30 mouse cellular contexts compared by ENCODE assay signal in the genomic region with DNA sequence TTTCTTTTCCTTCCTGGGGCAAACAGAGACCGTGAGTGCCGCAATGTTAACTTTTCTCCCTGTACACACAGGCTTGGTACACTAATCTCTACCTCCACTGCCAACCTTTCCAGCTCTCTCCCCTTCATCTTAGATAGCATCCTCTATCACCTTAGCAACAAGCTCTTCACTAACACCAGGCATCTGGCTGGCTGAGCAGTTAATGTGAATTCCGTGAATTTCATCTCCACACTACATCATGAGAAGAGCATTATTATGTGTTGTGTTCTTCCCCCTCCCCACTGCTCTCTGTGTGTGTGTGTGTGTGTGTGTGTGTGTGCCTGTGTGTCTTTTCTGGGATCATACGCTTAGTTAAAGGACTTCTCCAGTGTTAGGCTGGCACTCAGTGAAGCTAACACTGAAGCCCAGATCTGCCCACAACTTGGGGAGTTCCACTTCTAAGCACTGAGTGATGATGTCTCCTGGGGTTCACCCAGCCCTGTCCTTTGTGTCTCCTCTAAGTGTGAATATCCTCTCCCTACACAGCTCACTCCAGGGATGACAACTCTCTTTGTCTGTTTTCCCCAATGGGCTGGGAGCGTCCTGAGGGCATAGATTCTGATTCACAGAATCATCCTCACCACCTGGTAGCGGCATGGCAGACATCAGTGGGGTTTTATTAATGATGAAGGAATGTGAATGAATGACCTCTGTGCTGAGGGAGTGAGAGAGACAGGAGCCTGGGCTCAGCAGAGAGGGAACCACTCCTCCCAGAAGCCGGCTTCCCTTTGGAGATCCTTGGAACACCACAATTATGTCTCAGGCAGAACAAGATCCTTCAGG.
DNase-seq lines count a peak whose midpoint lies in the region; ATAC-seq and TF ChIP-seq lines count a peak whose summit lies in the region.
"Had no signal": no experiment of that assay in that cellular context is flagged by ENCODE, and none has a peak within 500 bp of the region (broad histone marks: within the 10 kb centered on the region; RNA-seq: fewer than 3 reads in every experiment).

No protein-coding gene starts in this region.

- no peak overlapping the region for H3K27ac ChIP-seq in hindbrain, embryonic 14.5 days
- H3K27ac ChIP-seq in hindbrain, embryonic 11.5 days (ENCODE audit: low read depth, low read length) = no peak overlapping the region
- H3K27ac ChIP-seq in midbrain, embryonic 16.5 days (ENCODE audit: low read length) = no peak overlapping the region
- H3K27ac ChIP-seq in midbrain, embryonic 10.5 days (replicated peaks) = no peak overlapping the region
- H3K27ac ChIP-seq in midbrain, postnatal 0 days (ENCODE audit: low read depth, low read length) = no peak overlapping the region
- H3K27ac ChIP-seq: embryonic facial prominence, embryonic 13.5 days; gastrocnemius, adult 2 months; heart, embryonic 15.5 days; layer of hippocampus, adult 2 months; limb, embryonic 12.5 days; macrophage; midbrain, embryonic 12.5 days had no signal

- H3K4me2 ChIP-seq in hindbrain, embryonic 14.5 days (replicated peaks) = no peak overlapping the region
- no peak overlapping the region for H3K4me2 ChIP-seq in hindbrain, embryonic 11.5 days (replicated peaks; ENCODE audit: low read depth, low read length)
- no peak overlapping the region for H3K4me2 ChIP-seq in midbrain, embryonic 16.5 days (ENCODE audit: low read length)
- no peak overlapping the region for H3K4me2 ChIP-seq in midbrain, postnatal 0 days (ENCODE audit: low read depth, low read length, poor library complexity, severe bottlenecking)
- H3K4me2 ChIP-seq: embryonic facial prominence, embryonic 13.5 days; heart, embryonic 15.5 days; limb, embryonic 12.5 days; liver, embryonic 11.5 days; midbrain, embryonic 12.5 days had no signal

- intact Hi-C loops in gastrocnemius, postnatal 14 days (cut with DNase I; ENCODE audit: low total_unique reads) = no loop called here

- 0 out of 2 replicates have a peak, but pooled peaks have one; percentile 37 for ATAC-seq in hindbrain, embryonic 14.5 days (ENCODE audit: low FRiP score)
- ATAC-seq in hindbrain, embryonic 11.5 days (ENCODE audit: low FRiP score) = no peak
- peak; percentile 79 for ATAC-seq in midbrain, embryonic 16.5 days
- 0 out of 2 replicates have a peak, but pooled peaks have one; percentile 44 for ATAC-seq in midbrain, postnatal 0 days (ENCODE audit: low FRiP score)
- no peak for ATAC-seq in inflammation-experienced regulatory T-cells, adult 6 months
- ATAC-seq: intestine, embryonic 16.5 days; liver, postnatal 0 days; lung, postnatal 0 days had no signal

- no peak for TF ChIP-seq CTCF in midbrain, postnatal 0 days (IDR thresholded peaks at IDR 0.05)

- no peaks in the 10 kb centered on the region for H3K4me1 ChIP-seq in hindbrain, embryonic 14.5 days (replicated peaks; ENCODE audit: control insufficient read depth, insufficient read depth, low read length)
- H3K4me1 ChIP-seq in hindbrain, embryonic 11.5 days (replicated peaks; ENCODE audit: control insufficient read depth, insufficient read depth, low read length) = no peaks in the 10 kb centered on the region
- peaks cover 7% of the 10 kb centered on the region; the same call in 1 of the 2 replicates for H3K4me1 ChIP-seq in midbrain, embryonic 16.5 days (ENCODE audit: control insufficient read depth, insufficient read depth, low read length)
- H3K4me1 ChIP-seq in midbrain, embryonic 10.5 days = no peaks in the 10 kb centered on the region
- no peaks in the 10 kb centered on the region; the same call in 1 of the 2 replicates for H3K4me1 ChIP-seq in midbrain, postnatal 0 days (ENCODE audit: insufficient read depth, low read length)
- H3K4me1 ChIP-seq: embryonic facial prominence, embryonic 13.5 days; heart, embryonic 15.5 days; limb, embryonic 12.5 days; midbrain, embryonic 12.5 days had no signal

- no peak for DNase-seq in hindbrain, embryonic 14.5 days (ENCODE audit: low spot score)
- DNase-seq in hindbrain, embryonic 11.5 days (ENCODE audit: low spot score) = no peak
- no peak for DNase-seq in midbrain, embryonic 10.5 days (ENCODE audit: low spot score)
- peak; percentile 26 for DNase-seq in brain, adult 2 months (ENCODE audit: low read depth, low spot score)
- DNase-seq in midbrain, postnatal 0 days (ENCODE audit: low spot score) = peak; percentile 44
- no peak for DNase-seq in gastrocnemius, postnatal 14 days
- DNase-seq: adrenal gland, postnatal 10 days; cerebellum, adult 8-10 months; cerebellum, postnatal 36 days; embryo, embryonic 11 days; gastrocnemius, adult 2 months; heart, postnatal 4 days; kidney, adult 9 months; kidney, postnatal 25 days; layer of hippocampus, postnatal 36 days; liver, postnatal 0 days; retina, postnatal 1 day; thymus, postnatal 36 days had no signal

- H3K9ac ChIP-seq in hindbrain, embryonic 14.5 days = no peak overlapping the region
- no peak overlapping the region for H3K9ac ChIP-seq in hindbrain, embryonic 11.5 days (ENCODE audit: low read depth, low read length)
- H3K9ac ChIP-seq in midbrain, embryonic 16.5 days (ENCODE audit: low read depth, low read length) = no peak overlapping the region
- no peak overlapping the region for H3K9ac ChIP-seq in midbrain, postnatal 0 days (replicated peaks; ENCODE audit: low read length, poor library complexity, severe bottlenecking)
- H3K9ac ChIP-seq: embryonic facial prominence, embryonic 13.5 days; heart, embryonic 15.5 days; limb, embryonic 12.5 days; liver, postnatal 0 days; midbrain, embryonic 12.5 days had no signal

- H3K4me3 ChIP-seq in hindbrain, embryonic 14.5 days (replicated peaks; ENCODE audit: low read length) = no peak overlapping the region
- no peak overlapping the region for H3K4me3 ChIP-seq in hindbrain, embryonic 11.5 days (ENCODE audit: low read depth, low read length)
- H3K4me3 ChIP-seq in midbrain, embryonic 16.5 days (ENCODE audit: low read depth, low read length) = no peak overlapping the region
- H3K4me3 ChIP-seq in midbrain, embryonic 10.5 days = no peak overlapping the region
- H3K4me3 ChIP-seq in midbrain, postnatal 0 days (ENCODE audit: low read depth, low read length) = no peak overlapping the region
- H3K4me3 ChIP-seq: embryonic facial prominence, embryonic 13.5 days; erythroblast, embryonic 14.5 days; gastrocnemius, adult 2 months; heart, embryonic 15.5 days; layer of hippocampus, adult 2 months; limb, embryonic 12.5 days; midbrain, embryonic 12.5 days had no signal

- WGBS in hindbrain, embryonic 14.5 days = 58% methylated on average over 7 of the region's 7 CpGs
- WGBS in hindbrain, embryonic 11.5 days = 63% methylated on average over 7 of the region's 7 CpGs
- WGBS in midbrain, embryonic 16.5 days = 63% methylated on average over 7 of the region's 7 CpGs
- 80% methylated on average over 7 of the region's 7 CpGs for WGBS in midbrain, embryonic 10.5 days
- 55% methylated on average over 7 of the region's 7 CpGs for WGBS in midbrain, postnatal 0 days

- H3K36me3 ChIP-seq in hindbrain, embryonic 14.5 days (replicated peaks; ENCODE audit: control insufficient read depth, insufficient read depth) = no peaks in the 10 kb centered on the region
- H3K36me3 ChIP-seq in hindbrain, embryonic 11.5 days (ENCODE audit: control insufficient read depth, insufficient read depth, low read length) = no peaks in the 10 kb centered on the region
- no peaks in the 10 kb centered on the region for H3K36me3 ChIP-seq in midbrain, embryonic 16.5 days (ENCODE audit: control insufficient read depth, insufficient read depth, low read length)
- H3K36me3 ChIP-seq in midbrain, embryonic 10.5 days = no peaks in the 10 kb centered on the region
- no peaks in the 10 kb centered on the region for H3K36me3 ChIP-seq in midbrain, postnatal 0 days (ENCODE audit: insufficient read depth, low read length)
- H3K36me3 ChIP-seq: embryonic facial prominence, embryonic 13.5 days; heart, embryonic 15.5 days; limb, embryonic 12.5 days; midbrain, embryonic 12.5 days had no signal

- H3K9me3 ChIP-seq in hindbrain, embryonic 14.5 days (ENCODE audit: control insufficient read depth, low read length) = no peaks in the 10 kb centered on the region
- no peaks in the 10 kb centered on the region for H3K9me3 ChIP-seq in hindbrain, embryonic 11.5 days (ENCODE audit: control insufficient read depth, low read length)
- H3K9me3 ChIP-seq in midbrain, embryonic 16.5 days (replicated peaks; ENCODE audit: control insufficient read depth, low read length, poor library complexity, severe bottlenecking) = no peaks in the 10 kb centered on the region
- no peaks in the 10 kb centered on the region for H3K9me3 ChIP-seq in midbrain, embryonic 10.5 days (replicated peaks)
- no peaks in the 10 kb centered on the region for H3K9me3 ChIP-seq in midbrain, postnatal 0 days (ENCODE audit: low read length)
- H3K9me3 ChIP-seq: embryonic facial prominence, embryonic 13.5 days; heart, embryonic 15.5 days; limb, embryonic 12.5 days; midbrain, embryonic 12.5 days had no signal

- H3K27me3 ChIP-seq in hindbrain, embryonic 14.5 days (ENCODE audit: control insufficient read depth, insufficient read depth, low read length) = no peaks in the 10 kb centered on the region
- no peaks in the 10 kb centered on the region for H3K27me3 ChIP-seq in hindbrain, embryonic 11.5 days (ENCODE audit: control insufficient read depth, insufficient read depth, low read length)
- H3K27me3 ChIP-seq in midbrain, embryonic 16.5 days (ENCODE audit: control insufficient read depth, insufficient read depth, low read depth, low read length) = no peaks in the 10 kb centered on the region
- no peaks in the 10 kb centered on the region for H3K27me3 ChIP-seq in midbrain, embryonic 10.5 days (ENCODE audit: low read depth, poor library complexity, severe bottlenecking)
- no peaks in the 10 kb centered on the region for H3K27me3 ChIP-seq in midbrain, postnatal 0 days (ENCODE audit: insufficient read depth, low read length)
- H3K27me3 ChIP-seq: embryonic facial prominence, embryonic 13.5 days; heart, embryonic 15.5 days; limb, embryonic 12.5 days; midbrain, embryonic 12.5 days had no signal

Comparison
In these comparisons a context has a peak if more than half of its experiments do, and no peak if none do; other contexts are left out.
1. ATAC-seq: peak in hindbrain, embryonic 14.5 days (single experiment), midbrain, embryonic 16.5 days (single experiment) and midbrain, postnatal 0 days (single experiment); none in hindbrain, embryonic 11.5 days (single experiment) and inflammation-experienced regulatory T-cells, adult 6 months (single experiment).
2. DNase-seq: peak in brain, adult 2 months (single experiment) and midbrain, postnatal 0 days (single experiment); none in hindbrain, embryonic 14.5 days (single experiment), hindbrain, embryonic 11.5 days (single experiment), midbrain, embryonic 10.5 days (single experiment) and gastrocnemius, postnatal 14 days (single experiment).